Mouse (Mus musculus): ENCODE results near the gene Plekhb1.

DNA sequence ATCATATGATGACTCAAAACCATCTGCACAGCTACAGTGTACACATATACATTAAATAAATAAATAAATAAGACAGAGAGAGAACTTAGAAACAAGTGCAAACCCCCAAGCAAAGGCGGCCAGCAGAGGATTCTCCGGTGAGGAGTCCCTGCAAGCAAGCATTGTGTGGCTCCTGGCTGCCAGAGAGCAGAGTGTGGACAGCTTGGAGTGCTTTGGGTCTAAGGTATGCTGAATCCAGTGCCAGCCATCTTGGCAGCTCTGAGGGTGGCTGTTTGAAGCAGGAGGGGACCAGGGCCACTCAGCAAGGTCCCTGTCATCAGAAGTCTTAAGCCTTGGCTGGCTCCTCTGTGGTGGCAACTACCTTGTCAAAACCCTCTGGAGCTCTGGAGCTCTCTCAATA is 12.7 kb upstream of the Plekhb1 start:
- TF ChIP-seq POLR2A (IDR thresholded peaks at IDR 0.05; ENCODE audit: insufficient read depth, low read length) (no peak), CTCF (IDR thresholded peaks at IDR 0.05; ENCODE audit: low read depth, low read length) (no peak), EP300 (IDR thresholded peaks at IDR 0.05; ENCODE audit: insufficient read depth, low read depth, low read length) (no peak)

Data from ES-Bruce4 (cell line).